Mouse (Mus musculus) CH12.LX (cell line): ENCODE measurements around the gene Tspan5. TPM values are rescaled to one million over a fixed set of nuclear protein-coding genes. Genes with fewer than 3 reads are reported as not detected.

ENCODE experiments used
- DNase-seq: peaks from one replicate; pipeline ENCODE4 v3.0.0-alpha.2; 2013; ENCODE audit errors: extremely low read depth
- H3K27ac ChIP-seq: 2 replicates; pipeline ENCODE4 v1.5.1; 2012; ENCODE audit warnings: low read depth, mild to moderate bottlenecking, control low read depth, moderate library complexity; ENCODE audit not compliant: insufficient read depth
- H3K27me3 ChIP-seq: replicated peaks from 2 replicates; pipeline ENCODE3; 2012; ENCODE audit warnings: inconsistent platforms
- H3K36me3 ChIP-seq, 2 experiments: replicated peaks in 1 of 2; 2 replicates each; pipeline versions ENCODE3 to v1.6.1; 2012; ENCODE audit warnings: inconsistent platforms in 1 of 2, low read length in 1 of 2, mild to moderate bottlenecking in 1 of 2, mixed read lengths in 1 of 2, moderate library complexity in 1 of 2; ENCODE audit not compliant: control insufficient read depth in 1 of 2, insufficient read depth in 1 of 2
- H3K4me1 ChIP-seq, 2 experiments: 2 replicates each; pipeline ENCODE4 v1.6.1; 2012; ENCODE audit warnings: inconsistent platforms in 1 of 2, moderate library complexity in 1 of 2; ENCODE audit not compliant: insufficient read depth in 2 of 2, control insufficient read depth in 1 of 2
- H3K4me2 ChIP-seq: 2 replicates; pipeline ENCODE4 v1.6.1; 2012; ENCODE audit warnings: low read depth, mild to moderate bottlenecking, control low read depth; ENCODE audit not compliant: poor library complexity, insufficient read depth, severe bottlenecking
- H3K4me3 ChIP-seq, 3 experiments: fragments of 150-350 bp in 1 of 3; sonication (generic) in 1 of 3; replicated peaks in 1 of 3; 2 replicates each; pipeline versions ENCODE3 to v1.5.1; 2011 to 2012; ENCODE audit warnings: low read depth in 2 of 3, low read length in 2 of 3, mild to moderate bottlenecking in 2 of 3, moderate library complexity in 2 of 3, control low read depth in 1 of 3, improper control_type of control experiment in 1 of 3, inconsistent platforms in 1 of 3, mixed read lengths in 1 of 3; ENCODE audit not compliant: poor library complexity in 1 of 3
- H3K79me2 ChIP-seq: replicated peaks from 2 replicates; pipeline ENCODE4 v1.6.1; 2012; ENCODE audit warnings: mild to moderate bottlenecking, moderate library complexity; ENCODE audit not compliant: control insufficient read depth, poor library complexity, insufficient read depth, severe bottlenecking; ENCODE audit errors: extremely low read depth
- H3K9ac ChIP-seq: 2 replicates; pipeline ENCODE4 v1.6.1; 2012; ENCODE audit warnings: low read depth, mild to moderate bottlenecking, control low read depth, moderate library complexity; ENCODE audit not compliant: insufficient read depth
- H3K9me3 ChIP-seq: replicated peaks from 2 replicates; pipeline ENCODE3; 2012; ENCODE audit warnings: low read length, inconsistent platforms, mixed read lengths
- CHD2 ChIP-seq: IDR thresholded peaks from 2 replicates; pipeline ENCODE4 v1.6.1; 2011; ENCODE audit warnings: low read length, improper control_type of control experiment
- E2F4 ChIP-seq: IDR thresholded peaks from 2 replicates; pipeline ENCODE4 v1.6.1; 2011; ENCODE audit warnings: low read depth, low read length, improper control_type of control experiment; ENCODE audit not compliant: insufficient replicate concordance
- ETS1 ChIP-seq: conservative IDR thresholded peaks from 2 replicates; pipeline ENCODE4 v1.6.1; 2012; ENCODE audit warnings: low read depth, mild to moderate bottlenecking, inconsistent platforms, low read length, improper control_type of control experiment, moderate library complexity
- HCFC1 ChIP-seq: IDR thresholded peaks from 2 replicates; pipeline ENCODE4 v1.6.1; 2012; ENCODE audit warnings: low read depth, mild to moderate bottlenecking, inconsistent platforms, low read length, improper control_type of control experiment
- IRF4 ChIP-seq: IDR thresholded peaks from 2 replicates; pipeline ENCODE4 v1.6.1; 2014; ENCODE audit warnings: low read depth, mild to moderate bottlenecking, inconsistent platforms, low read length, improper control_type of control experiment
- KAT2A ChIP-seq: IDR thresholded peaks from 2 replicates; pipeline ENCODE4 v1.6.1; 2012; ENCODE audit warnings: low read length, improper control_type of control experiment, inconsistent platforms; ENCODE audit not compliant: insufficient replicate concordance
- MAFK ChIP-seq: IDR thresholded peaks from 2 replicates; pipeline ENCODE4 v1.6.1; 2011; ENCODE audit warnings: low read length, improper control_type of control experiment; ENCODE audit not compliant: insufficient replicate concordance
- MYC ChIP-seq: IDR thresholded peaks from 2 replicates; pipeline ENCODE4 v1.6.1; 2011; ENCODE audit warnings: low read depth, mild to moderate bottlenecking, improper control_type of control experiment, low read length
- NRF1 ChIP-seq: IDR thresholded peaks from 2 replicates; pipeline ENCODE4 v1.6.1; 2014; ENCODE audit warnings: low read depth, mild to moderate bottlenecking, inconsistent platforms, low read length, improper control_type of control experiment, moderate library complexity
- PAX5 ChIP-seq: IDR thresholded peaks from 2 replicates; pipeline ENCODE4 v1.6.1; 2012; ENCODE audit warnings: low read length, inconsistent platforms, mixed read lengths
- POLR2A ChIP-seq: IDR thresholded peaks from 2 replicates; pipeline ENCODE4 v1.6.1; 2011; ENCODE audit warnings: low read depth, mild to moderate bottlenecking, improper control_type of control experiment, low read length
- POLR2AphosphoS2 ChIP-seq: IDR thresholded peaks from 2 replicates; pipeline ENCODE4 v1.6.1; 2011; ENCODE audit warnings: low read depth, low read length, improper control_type of control experiment
- RCOR1 ChIP-seq: conservative IDR thresholded peaks from 2 replicates; pipeline ENCODE4 v1.6.1; 2012; ENCODE audit warnings: low read depth, mild to moderate bottlenecking, inconsistent platforms, low read length, improper control_type of control experiment
- SMC3 ChIP-seq: IDR thresholded peaks from 2 replicates; pipeline ENCODE4 v1.6.1; 2011; ENCODE audit warnings: low read depth, low read length, improper control_type of control experiment
- TCF12 ChIP-seq: IDR thresholded peaks from 2 replicates; pipeline ENCODE4 v1.6.1; 2014; ENCODE audit warnings: low read depth, mild to moderate bottlenecking, inconsistent platforms, low read length, improper control_type of control experiment
- USF2 ChIP-seq: conservative IDR thresholded peaks from 2 replicates; pipeline ENCODE4 v1.6.1; 2011; ENCODE audit warnings: low read depth, low read length, improper control_type of control experiment
- ZMIZ1 ChIP-seq: IDR thresholded peaks from 2 replicates; pipeline ENCODE4 v1.6.1; 2012; ENCODE audit warnings: low read depth, mild to moderate bottlenecking, inconsistent platforms, low read length, improper control_type of control experiment
- ZNF384 ChIP-seq: IDR thresholded peaks from 2 replicates; pipeline ENCODE4 v1.6.1; 2012; ENCODE audit warnings: low read depth, low read length, improper control_type of control experiment, inconsistent platforms
- dilution Hi-C: fragments of 300-500 bp; cut with MboI; formaldehyde crosslinking; loops from 2 replicates; pipeline ENCODE4 v1.14.3; 2020; ENCODE audit warnings: low sequenced_read_pairs; ENCODE audit not compliant: extremely low pct_unique_long_range_greater_than_20kb, extremely low pct_ligation_motif_present
- in situ Hi-C: fragments of 300-500 bp; cut with MboI; formaldehyde crosslinking; loops from 3 replicates; pipeline ENCODE4 v1.14.3; 2019; ENCODE audit warnings: low sequenced_read_pairs, low pct_ligation_motif_present, low pct_unique_long_range_greater_than_20kb, mixed read lengths
- polyA plus RNA-seq: library from polyadenylated mRNA; unstranded; fragments of >175 nt; gene quantifications from 2 replicates; pipeline ENCODE4 v1.2.1, GENCODE M21; 2012; ENCODE audit warnings: low read depth; ENCODE audit not compliant: insufficient read length
- total RNA-seq, 2 experiments: library from RNA; depleted of rRNA; stranded (reverse); fragments of 300-350 nt in 1 of 2; fragments of >200 nt in 1 of 2; gene quantifications; 2 replicates each; pipeline ENCODE4 v1.2.3; 2012 to 2014

Gene Tspan5
- total and polyA plus RNA-seq, 3 experiments: 17.2 to 43.1 (median 25.9) TPM

- Histone ChIP-seq H3K27me3 (no peaks in the 10 kb centered on the region), H3K36me3 (peaks cover 0 to 12% of the 10 kb centered on the region in 2 experiments), H3K4me2 (peak overlapping the region; percentile 53), H3K4me1 (peaks cover 0 to 38% of the 10 kb centered on the region in 2 experiments; a peak in 3 of 4 replicates), H3K4me3 (peak overlapping the region in 1 of 3 experiments; percentile 0), H3K27ac (no peak overlapping the region), H3K79me2 (no peaks in the 10 kb centered on the region), H3K9ac (peak overlapping the region; percentile 24), H3K9me3 (no peaks in the 10 kb centered on the region)
- dilution Hi-C loops (no loop called here), in situ Hi-C loops (no loop called here)
- DNase-seq: peak; percentile 54
- TF ChIP-seq KAT2A (no peak), USF2 (no peak), CHD2 (no peak), E2F4 (no peak), ETS1 (no peak), POLR2A (no peak), ZNF384 (no peak), POLR2AphosphoS2 (no peak), MYC (no peak), HCFC1 (no peak), RCOR1 (no peak), MAFK (no peak), NRF1 (no peak), SMC3 (no peak)
These were observed 99.3 kb downstream of the Tspan5 start for GRCm38 (mm10) chr3:138841288-138841687.

GRCm38 (mm10) chr3:138843180-138843579 lies 101.2 kb downstream of the Tspan5 start:
- Histone ChIP-seq H3K27ac (no peak overlapping the region), H3K4me1 (peaks cover 0 to 38% of the 10 kb centered on the region in 2 experiments; a peak in 3 of 4 replicates), H3K9ac (no peak overlapping the region), H3K79me2 (no peaks in the 10 kb centered on the region), H3K9me3 (no peaks in the 10 kb centered on the region), H3K4me2 (no peak overlapping the region), H3K4me3 (no peak overlapping the region)
- no peak for DNase-seq
- dilution Hi-C loops (no loop called here), in situ Hi-C loops (no loop called here)
- TF ChIP-seq SMC3: no peak
- no peak for TF ChIP-seq TCF12
- no peak for TF ChIP-seq IRF4
- no peak for TF ChIP-seq PAX5
- no peak for TF ChIP-seq ZMIZ1
- no peak for TF ChIP-seq ETS1
- TF ChIP-seq, all 38 proteins: peak for 0
- H3K27me3 ChIP-seq: no peaks in the 10 kb centered on the region
- peaks cover 0 to 7% of the 10 kb centered on the region in 2 experiments for H3K36me3 ChIP-seq
